Mouse (Mus musculus): ENCODE measurements around the gene Cdh16. TPM values are rescaled to one million over a fixed set of nuclear protein-coding genes. Genes with fewer than 3 reads are reported as not detected.

Gene Cdh16
- polyA plus RNA-seq, 1 experiment from 2014 or later: 439 TPM

GRCm38 (mm10) chr8:104570436-104571343, 53.5 kb downstream of the Cdh16 start:
- WGBS: 5% methylated on average over 26 of the region's 26 CpGs
- H3K36me3 ChIP-seq (ENCODE audit: insufficient read depth, low read length): no peaks in the 10 kb centered on the region
- peak overlapping the region; percentile 40; the same call in 1 of the 2 replicates for H3K9ac ChIP-seq (ENCODE audit: low read depth, low read length)
- ATAC-seq (replicated peaks; ENCODE audit: low FRiP score, low read depth): no peak; the same call in 1 of the 2 replicates
- no peak overlapping the region for H3K27ac ChIP-seq
- peak; percentile 79 for TF ChIP-seq CTCF (IDR thresholded peaks at IDR 0.05; ENCODE audit: low read depth)
- H3K27me3 ChIP-seq (ENCODE audit: insufficient read depth, low read length): no peaks in the 10 kb centered on the region
- H3K4me1 ChIP-seq (replicated peaks; ENCODE audit: insufficient read depth, low read length): 0 out of 2 replicates have a peak, but pooled peaks cover 6% of the 10 kb centered on the region
- DNase-seq (ENCODE audit: low spot score): peak; percentile 87
- peak overlapping the region; percentile 44 for H3K4me3 ChIP-seq (replicated peaks; ENCODE audit: low read depth, low read length)
- peak overlapping the region; percentile 89 for H3K4me2 ChIP-seq (ENCODE audit: low read length)
- no peaks in the 10 kb centered on the region for H3K9me3 ChIP-seq (replicated peaks; ENCODE audit: low read length)

GRCm38 (mm10) chr8:104569559-104569958, 54.6 kb downstream of the Cdh16 start:
- Histone ChIP-seq H3K4me3 (replicated peaks; ENCODE audit: low read depth, low read length) (no peak overlapping the region), H3K27ac (no peak overlapping the region), H3K27me3 (ENCODE audit: insufficient read depth, low read length) (no peaks in the 10 kb centered on the region), H3K9ac (ENCODE audit: low read depth, low read length) (no peak overlapping the region), H3K36me3 (ENCODE audit: insufficient read depth, low read length) (no peaks in the 10 kb centered on the region), H3K4me2 (ENCODE audit: low read length) (no peak overlapping the region), H3K9me3 (replicated peaks; ENCODE audit: low read length) (no peaks in the 10 kb centered on the region), H3K4me1 (replicated peaks; ENCODE audit: insufficient read depth, low read length) (0 out of 2 replicates have a peak, but pooled peaks cover 6% of the 10 kb centered on the region)
- peak; percentile 71 for TF ChIP-seq CTCF (IDR thresholded peaks at IDR 0.05; ENCODE audit: low read depth)
- DNase-seq (ENCODE audit: low spot score) (peak; percentile 62), ATAC-seq (replicated peaks; ENCODE audit: low FRiP score, low read depth) (no peak)
- WGBS: 19% methylated on average over 1 of the region's 1 CpGs

- TF ChIP-seq CTCF (IDR thresholded peaks at IDR 0.05; ENCODE audit: low read depth): no peak
- Histone ChIP-seq H3K4me1 (replicated peaks; ENCODE audit: insufficient read depth, low read length) (0 out of 2 replicates have a peak, but pooled peaks cover under 1% of the 10 kb centered on the region), H3K9ac (ENCODE audit: low read depth, low read length) (no peak overlapping the region), H3K27ac (no peak overlapping the region), H3K4me3 (replicated peaks; ENCODE audit: low read depth, low read length) (no peak overlapping the region), H3K4me2 (ENCODE audit: low read length) (no peak overlapping the region), H3K36me3 (ENCODE audit: insufficient read depth, low read length) (no peaks in the 10 kb centered on the region), H3K9me3 (replicated peaks; ENCODE audit: low read length) (no peaks in the 10 kb centered on the region), H3K27me3 (ENCODE audit: insufficient read depth, low read length) (no peaks in the 10 kb centered on the region)
- DNase-seq (ENCODE audit: low spot score) (no peak), ATAC-seq (replicated peaks; ENCODE audit: low FRiP score, low read depth) (no peak)
- WGBS: 95% methylated on average over 5 of the region's 5 CpGs
These were observed 58.8 kb downstream of the Cdh16 start for GRCm38 (mm10) chr8:104565457-104565798.

- Histone ChIP-seq H3K4me1 (replicated peaks; ENCODE audit: insufficient read depth, low read length) (no peaks in the 10 kb centered on the region), H3K27ac (no peak overlapping the region), H3K9me3 (replicated peaks; ENCODE audit: low read length) (no peaks in the 10 kb centered on the region), H3K27me3 (ENCODE audit: insufficient read depth, low read length) (no peaks in the 10 kb centered on the region), H3K9ac (ENCODE audit: low read depth, low read length) (no peak overlapping the region), H3K36me3 (ENCODE audit: insufficient read depth, low read length) (no peaks in the 10 kb centered on the region), H3K4me3 (replicated peaks; ENCODE audit: low read depth, low read length) (no peak overlapping the region), H3K4me2 (ENCODE audit: low read length) (peak overlapping the region; percentile 34; the same call in 1 of the 2 replicates)
- peak; percentile 89 for TF ChIP-seq CTCF (IDR thresholded peaks at IDR 0.05; ENCODE audit: low read depth)
- WGBS: 17% methylated on average over 22 of the region's 22 CpGs
- DNase-seq (ENCODE audit: low spot score) (peak; percentile 96), ATAC-seq (replicated peaks; ENCODE audit: low FRiP score, low read depth) (peak; percentile 94)
These were observed 59.4 kb downstream of the Cdh16 start for GRCm38 (mm10) chr8:104564633-104565456.

GRCm38 (mm10) chr8:104560731-104561130, 63.5 kb downstream of the Cdh16 start:
- H3K9ac ChIP-seq (ENCODE audit: low read depth, low read length): no peak overlapping the region
- H3K4me1 ChIP-seq (replicated peaks; ENCODE audit: insufficient read depth, low read length): no peaks in the 10 kb centered on the region
- ATAC-seq (replicated peaks; ENCODE audit: low FRiP score, low read depth): no peak
- no peak overlapping the region for H3K4me3 ChIP-seq (replicated peaks; ENCODE audit: low read depth, low read length)
- no peaks in the 10 kb centered on the region for H3K9me3 ChIP-seq (replicated peaks; ENCODE audit: low read length)
- no peaks in the 10 kb centered on the region for H3K36me3 ChIP-seq (ENCODE audit: insufficient read depth, low read length)
- DNase-seq (ENCODE audit: low spot score): no peak
- no peak overlapping the region for H3K27ac ChIP-seq
- no peak overlapping the region for H3K4me2 ChIP-seq (ENCODE audit: low read length)
- no peaks in the 10 kb centered on the region for H3K27me3 ChIP-seq (ENCODE audit: insufficient read depth, low read length)
- TF ChIP-seq CTCF (IDR thresholded peaks at IDR 0.05; ENCODE audit: low read depth): no peak

- no peak for TF ChIP-seq CTCF (IDR thresholded peaks at IDR 0.05; ENCODE audit: low read depth)
- no peaks in the 10 kb centered on the region for H3K36me3 ChIP-seq (ENCODE audit: insufficient read depth, low read length)
- DNase-seq (ENCODE audit: low spot score): no peak
- no peak overlapping the region for H3K9ac ChIP-seq (ENCODE audit: low read depth, low read length)
- no peak for ATAC-seq (replicated peaks; ENCODE audit: low FRiP score, low read depth)
- no peak overlapping the region for H3K27ac ChIP-seq
- no peaks in the 10 kb centered on the region for H3K4me1 ChIP-seq (replicated peaks; ENCODE audit: insufficient read depth, low read length)
- WGBS: 60% methylated on average over 7 of the region's 7 CpGs
- H3K4me2 ChIP-seq (ENCODE audit: low read length): no peak overlapping the region
- H3K9me3 ChIP-seq (replicated peaks; ENCODE audit: low read length): no peaks in the 10 kb centered on the region
- no peaks in the 10 kb centered on the region for H3K27me3 ChIP-seq (ENCODE audit: insufficient read depth, low read length)
- no peak overlapping the region for H3K4me3 ChIP-seq (replicated peaks; ENCODE audit: low read depth, low read length)
These were observed 67.0 kb downstream of the Cdh16 start for GRCm38 (mm10) chr8:104557226-104557625.
